Mouse (Mus musculus) layer of hippocampus, adult 11-12 months (tissue): ENCODE data around the gene Qrfpr.

ENCODE experiments used
- DNase-seq: peaks from one replicate; pipeline ENCODE4 v3.0.0; 2022; ENCODE audit warnings: low spot score

Gene Qrfpr

GRCm38 (mm10) chr3:36150934-36151686 is 71.0 kb downstream of the Qrfpr start, which contains the start of gene D3Ertd254e:
TSS of gene D3Ertd254e (plus strand) at chr3:36151017.
- peak; percentile 93 for DNase-seq

GRCm38 (mm10) chr3:36150537-36150933 is 71.6 kb downstream of the Qrfpr start:
- DNase-seq, result no peak

GRCm38 (mm10) chr3:36138996-36139395 is 83.1 kb downstream of the Qrfpr start:
- no peak for DNase-seq

GRCm38 (mm10) chr3:36138171-36138660 is 83.9 kb downstream of the Qrfpr start:
- no peak for DNase-seq

GRCm38 (mm10) chr3:36137560-36137959 is 84.6 kb downstream of the Qrfpr start:
- DNase-seq, result peak; percentile 19

- DNase-seq, result no peak
Observed at GRCm38 (mm10) chr3:36136152-36136551, 86.0 kb downstream of the Qrfpr start.
